Mouse (Mus musculus) thymus, adult 2 months (tissue): Measurements from ENCODE around the gene Hoxa5.

Experiments
- CTCF ChIP-seq: fragments of 200-500 bp; IDR thresholded peaks from 2 replicates; pipeline ENCODE4 v1.5.1; 2012; ENCODE audit warnings: mild to moderate bottlenecking, control low read depth, low read length, moderate library complexity, borderline replicate concordance; ENCODE audit not compliant: control insufficient read depth, poor library complexity, insufficient read depth; ENCODE audit errors: extremely low read depth
- POLR2A ChIP-seq: fragments of 200-500 bp; IDR thresholded peaks from 2 replicates; pipeline ENCODE4 v1.6.1; 2012; ENCODE audit warnings: mild to moderate bottlenecking, low read length, control low read depth, moderate library complexity; ENCODE audit not compliant: control insufficient read depth, poor library complexity, insufficient read depth; ENCODE audit errors: extremely low read depth

GRCm38 (mm10) chr6:52208072-52208867, 3.9 kb upstream of the Hoxa5 start, which contains the start of gene Hoxa6:
- TF ChIP-seq CTCF, result no peak
- no peak for TF ChIP-seq POLR2A
